Mouse (Mus musculus): ENCODE data around the gene Col4a4. TPM values are rescaled to one million over a fixed set of nuclear protein-coding genes. Genes with fewer than 3 reads are reported as not detected.

The Col4a4 gene
- 0.10 TPM in 2 replicates for polyA plus RNA-seq (2015; fragmentation: Nextera tagmentation; extraction: Ambion mirVana)

GRCm38 (mm10) chr1:82586713-82587399 lies at the start of gene Col4a4, which contains the start of gene Col4a3:
Col4a4 (minus strand) TSS chr1:82586849.
Col4a3 (plus strand) TSS chr1:82586921.
- H3K27ac ChIP-seq, result no peak within 1 kb of the TSS
- H3K4me1 ChIP-seq (replicated peaks), result peaks cover 2% of the 10 kb centered on the region; the same call in 1 of the 2 replicates
- no peaks in the 10 kb centered on the region for H3K9me3 ChIP-seq
- H3K9ac ChIP-seq, result peak within 1 kb of the TSS; percentile 33; the same call in 1 of the 2 replicates
- H3K27me3 ChIP-seq (replicated peaks), result peaks cover 17% of the 10 kb centered on the region
- H3K36me3 ChIP-seq, result no peaks in the 10 kb centered on the region
- H3K4me3 ChIP-seq (replicated peaks), result peak within 1 kb of the TSS; percentile 32
- peak; percentile 47; the same call in 1 of the 2 replicates for ATAC-seq
- peak within 1 kb of the TSS; percentile 76 for H3K4me2 ChIP-seq (replicated peaks)
- 3% methylated on average over 34 of the region's 34 CpGs for WGBS

GRCm38 (mm10) chr1:82636321-82636720 lies 49.7 kb upstream of the Col4a4 start:
- no peak for ATAC-seq
- WGBS, result 76% methylated on average over 4 of the region's 4 CpGs
- Histone ChIP-seq H3K27ac (no peak overlapping the region), H3K36me3 (no peaks in the 10 kb centered on the region), H3K27me3 (replicated peaks) (no peaks in the 10 kb centered on the region), H3K4me1 (replicated peaks) (no peaks in the 10 kb centered on the region), H3K4me3 (replicated peaks) (no peak overlapping the region), H3K9ac (no peak overlapping the region), H3K4me2 (replicated peaks) (no peak overlapping the region), H3K9me3 (no peaks in the 10 kb centered on the region)

GRCm38 (mm10) chr1:82635254-82635620 lies 48.6 kb upstream of the Col4a4 start:
- Histone ChIP-seq H3K36me3 (no peaks in the 10 kb centered on the region), H3K4me3 (replicated peaks) (no peak overlapping the region), H3K4me1 (replicated peaks) (no peaks in the 10 kb centered on the region), H3K9me3 (no peaks in the 10 kb centered on the region), H3K27me3 (replicated peaks) (no peaks in the 10 kb centered on the region), H3K4me2 (replicated peaks) (no peak overlapping the region), H3K9ac (no peak overlapping the region), H3K27ac (no peak overlapping the region)
- 82% methylated on average over 9 of the region's 9 CpGs for WGBS
- ATAC-seq, result no peak

GRCm38 (mm10) chr1:82634545-82635253 lies 48.0 kb upstream of the Col4a4 start:
- Histone ChIP-seq H3K27ac (no peak overlapping the region), H3K4me1 (replicated peaks) (no peaks in the 10 kb centered on the region), H3K9ac (no peak overlapping the region), H3K27me3 (replicated peaks) (no peaks in the 10 kb centered on the region), H3K36me3 (no peaks in the 10 kb centered on the region), H3K4me3 (replicated peaks) (no peak overlapping the region), H3K4me2 (replicated peaks) (no peak overlapping the region), H3K9me3 (no peaks in the 10 kb centered on the region)
- WGBS, result 88% methylated on average over 19 of the region's 19 CpGs
- ATAC-seq, result no peak

- no peaks in the 10 kb centered on the region for H3K27me3 ChIP-seq (replicated peaks)
- H3K9me3 ChIP-seq, result no peaks in the 10 kb centered on the region
- H3K9ac ChIP-seq, result no peak overlapping the region
- 64% methylated on average over 6 of the region's 6 CpGs for WGBS
- no peak overlapping the region for H3K27ac ChIP-seq
- no peak for ATAC-seq
- H3K36me3 ChIP-seq, result no peaks in the 10 kb centered on the region
- H3K4me1 ChIP-seq (replicated peaks), result no peaks in the 10 kb centered on the region
- H3K4me3 ChIP-seq (replicated peaks), result no peak overlapping the region
- no peak overlapping the region for H3K4me2 ChIP-seq (replicated peaks)
Measured at GRCm38 (mm10) chr1:82631169-82631792, 44.6 kb upstream of the Col4a4 start.

- no peak for ATAC-seq
- no peaks in the 10 kb centered on the region for H3K4me1 ChIP-seq (replicated peaks)
- no peak overlapping the region for H3K4me3 ChIP-seq (replicated peaks)
- H3K9ac ChIP-seq, result no peak overlapping the region
- H3K27me3 ChIP-seq (replicated peaks), result no peaks in the 10 kb centered on the region
- H3K4me2 ChIP-seq (replicated peaks), result no peak overlapping the region
- no peak overlapping the region for H3K27ac ChIP-seq
- H3K36me3 ChIP-seq, result no peaks in the 10 kb centered on the region
- H3K9me3 ChIP-seq, result no peaks in the 10 kb centered on the region
- WGBS, result 78% methylated on average over 5 of the region's 5 CpGs
Measured at GRCm38 (mm10) chr1:82629495-82629894, 42.8 kb upstream of the Col4a4 start.

GRCm38 (mm10) chr1:82627652-82628051 lies 41.0 kb upstream of the Col4a4 start:
- Histone ChIP-seq H3K9me3 (no peaks in the 10 kb centered on the region), H3K4me1 (replicated peaks) (no peaks in the 10 kb centered on the region), H3K4me2 (replicated peaks) (no peak overlapping the region), H3K27me3 (replicated peaks) (no peaks in the 10 kb centered on the region), H3K27ac (no peak overlapping the region), H3K9ac (no peak overlapping the region), H3K36me3 (no peaks in the 10 kb centered on the region), H3K4me3 (replicated peaks) (no peak overlapping the region)
- no peak for ATAC-seq
- WGBS, result 38% methylated on average over 4 of the region's 4 CpGs

GRCm38 (mm10) chr1:82625474-82625873 lies 38.8 kb upstream of the Col4a4 start:
- H3K4me2 ChIP-seq (replicated peaks), result no peak overlapping the region
- no peak for ATAC-seq
- H3K36me3 ChIP-seq, result no peaks in the 10 kb centered on the region
- H3K27me3 ChIP-seq (replicated peaks), result no peaks in the 10 kb centered on the region
- no peaks in the 10 kb centered on the region for H3K4me1 ChIP-seq (replicated peaks)
- no peaks in the 10 kb centered on the region for H3K9me3 ChIP-seq
- no peak overlapping the region for H3K9ac ChIP-seq
- H3K27ac ChIP-seq, result no peak overlapping the region
- H3K4me3 ChIP-seq (replicated peaks), result no peak overlapping the region
- WGBS, result 58% methylated on average over 2 of the region's 2 CpGs

- 79% methylated on average over 6 of the region's 6 CpGs for WGBS
- no peak for ATAC-seq
- Histone ChIP-seq H3K4me3 (replicated peaks) (no peak overlapping the region), H3K4me1 (replicated peaks) (no peaks in the 10 kb centered on the region), H3K4me2 (replicated peaks) (no peak overlapping the region), H3K27me3 (replicated peaks) (no peaks in the 10 kb centered on the region), H3K36me3 (no peaks in the 10 kb centered on the region), H3K9ac (no peak overlapping the region), H3K27ac (no peak overlapping the region), H3K9me3 (no peaks in the 10 kb centered on the region)
Measured at GRCm38 (mm10) chr1:82624934-82625333, 38.3 kb upstream of the Col4a4 start.

- Histone ChIP-seq H3K27me3 (replicated peaks) (no peaks in the 10 kb centered on the region), H3K27ac (no peak overlapping the region), H3K4me3 (replicated peaks) (no peak overlapping the region), H3K9me3 (no peaks in the 10 kb centered on the region), H3K4me1 (replicated peaks) (no peaks in the 10 kb centered on the region), H3K9ac (no peak overlapping the region), H3K36me3 (no peaks in the 10 kb centered on the region), H3K4me2 (replicated peaks) (no peak overlapping the region)
- 86% methylated on average over 5 of the region's 5 CpGs for WGBS
- ATAC-seq, result no peak
Measured at GRCm38 (mm10) chr1:82619981-82620380, 33.3 kb upstream of the Col4a4 start.

GRCm38 (mm10) chr1:82618592-82618991 lies 31.9 kb upstream of the Col4a4 start:
- H3K36me3 ChIP-seq, result no peaks in the 10 kb centered on the region
- no peak overlapping the region for H3K4me3 ChIP-seq (replicated peaks)
- H3K4me1 ChIP-seq (replicated peaks), result no peaks in the 10 kb centered on the region
- WGBS, result 83% methylated on average over 5 of the region's 5 CpGs
- no peak for ATAC-seq
- H3K9ac ChIP-seq, result no peak overlapping the region
- H3K4me2 ChIP-seq (replicated peaks), result no peak overlapping the region
- no peak overlapping the region for H3K27ac ChIP-seq
- H3K9me3 ChIP-seq, result no peaks in the 10 kb centered on the region
- no peaks in the 10 kb centered on the region for H3K27me3 ChIP-seq (replicated peaks)

GRCm38 (mm10) chr1:82618001-82618400 lies 31.4 kb upstream of the Col4a4 start:
- Histone ChIP-seq H3K9me3 (no peaks in the 10 kb centered on the region), H3K4me2 (replicated peaks) (no peak overlapping the region), H3K27ac (no peak overlapping the region), H3K4me3 (replicated peaks) (no peak overlapping the region), H3K4me1 (replicated peaks) (no peaks in the 10 kb centered on the region), H3K27me3 (replicated peaks) (no peaks in the 10 kb centered on the region), H3K9ac (no peak overlapping the region), H3K36me3 (no peaks in the 10 kb centered on the region)
- ATAC-seq, result no peak
- whole genome bisulfite sequencing, result 69% methylated on average over 5 of the region's 5 CpGs
